Mouse (Mus musculus) NIH3T3 (cell line): ENCODE data around the gene Gm21985.
A peak's percentile ranks its signal among the peaks of the same experiment; 100 is the strongest.

ENCODE experiments used
- DNase-seq: peaks from one replicate; pipeline ENCODE4 v3.0.0-alpha.2; 2012; ENCODE audit warnings: low read depth

Gene Gm21985

DNA sequence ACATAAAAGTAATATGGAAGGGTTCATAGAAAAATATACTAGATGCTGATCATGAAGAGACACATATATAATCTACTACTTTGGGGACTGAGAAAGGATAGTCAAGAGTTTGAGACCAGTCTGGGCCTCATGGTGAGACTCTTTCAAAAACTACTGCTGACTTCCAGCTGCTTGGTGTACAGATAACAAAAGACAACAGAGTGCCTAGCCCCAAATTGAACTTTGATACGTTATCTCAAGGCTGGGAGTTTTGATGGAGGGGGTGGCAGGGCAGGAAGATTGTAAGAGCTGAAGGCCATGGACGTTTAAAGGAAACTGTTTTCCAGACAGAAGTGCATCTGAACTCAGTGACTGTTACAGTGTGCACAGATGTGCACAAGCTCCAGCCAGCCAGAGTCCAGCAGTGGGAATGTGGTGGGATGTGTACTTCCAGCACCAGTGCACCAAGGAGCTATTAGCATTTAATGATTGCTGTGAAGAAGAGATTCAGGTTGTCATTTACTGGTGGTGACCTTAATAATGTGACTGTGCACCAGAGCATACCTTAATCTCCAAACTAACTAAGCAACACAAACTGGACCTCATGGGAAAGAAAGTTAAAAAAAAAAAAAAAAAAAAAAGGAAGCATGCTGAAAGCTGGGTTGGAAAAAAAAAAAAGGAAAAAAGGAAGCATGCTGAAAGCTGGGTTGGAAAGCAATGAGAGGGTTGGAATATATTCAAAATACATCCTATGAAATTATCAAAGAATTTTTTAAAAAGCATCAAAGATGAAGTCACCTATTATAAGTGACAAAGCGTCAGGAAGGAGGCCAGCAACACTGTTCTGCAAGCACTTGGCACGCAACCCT is 66.2 kb downstream of the Gm21985 start:
- no peak for DNase-seq

DNA sequence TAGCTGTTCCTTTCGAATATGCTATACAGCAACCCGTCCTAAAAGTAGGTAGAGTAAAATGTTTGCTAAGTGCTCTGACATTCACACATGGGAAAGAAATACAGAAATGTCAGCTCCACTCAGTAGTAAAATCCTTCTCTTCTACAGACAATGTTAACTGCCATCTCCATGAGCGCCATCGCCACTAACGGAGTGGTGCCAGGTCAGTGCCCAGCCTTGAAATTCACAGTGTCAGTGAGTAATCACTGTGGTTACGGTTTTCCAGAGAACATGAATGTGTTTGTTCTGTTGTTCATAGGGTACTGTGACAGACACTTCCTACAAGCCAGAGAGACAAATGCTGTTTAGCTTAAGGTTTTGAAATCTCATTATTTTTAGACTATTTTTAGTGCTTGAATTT is 71.1 kb downstream of the Gm21985 start:
- no peak for DNase-seq

GRCm38 (mm10) chr2:112339736-112340135 is 73.6 kb downstream of the Gm21985 start:
- peak; percentile 27 for DNase-seq

- DNase-seq: peak; percentile 20
Measured at GRCm38 (mm10) chr2:112341117-112341516, 75.0 kb downstream of the Gm21985 start.

- no peak for DNase-seq
Measured at GRCm38 (mm10) chr2:112348246-112348645, 82.1 kb downstream of the Gm21985 start.

GRCm38 (mm10) chr2:112353685-112354455 is 87.8 kb downstream of the Gm21985 start:
- DNase-seq: no peak

GRCm38 (mm10) chr2:112359611-112360010 is 93.5 kb downstream of the Gm21985 start:
- DNase-seq: peak; percentile 80

GRCm38 (mm10) chr2:112360012-112360780 is 94.1 kb downstream of the Gm21985 start:
- DNase-seq: no peak

- no peak for DNase-seq
Measured at GRCm38 (mm10) chr2:112360781-112361169, 94.7 kb downstream of the Gm21985 start.

DNA sequence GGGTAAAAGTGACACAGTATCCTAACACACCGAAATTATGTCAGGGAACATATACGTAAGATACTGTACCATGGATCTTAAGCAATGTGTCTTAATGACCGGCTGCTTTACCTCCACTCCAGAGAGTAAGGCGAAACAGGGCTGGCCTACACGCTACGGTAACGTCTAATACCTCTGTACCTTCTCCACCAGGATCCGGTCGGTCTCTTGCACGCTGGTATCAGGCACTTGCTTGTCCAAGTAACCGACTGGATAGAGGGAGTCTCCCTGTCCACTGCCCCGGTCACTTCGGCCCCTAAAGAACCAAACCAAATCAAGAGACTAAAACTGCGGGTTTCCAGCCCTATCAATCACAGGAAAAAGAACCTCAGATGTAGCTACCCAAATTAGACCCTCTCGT is 101.1 kb downstream of the Gm21985 start:
- no peak for DNase-seq

DNA sequence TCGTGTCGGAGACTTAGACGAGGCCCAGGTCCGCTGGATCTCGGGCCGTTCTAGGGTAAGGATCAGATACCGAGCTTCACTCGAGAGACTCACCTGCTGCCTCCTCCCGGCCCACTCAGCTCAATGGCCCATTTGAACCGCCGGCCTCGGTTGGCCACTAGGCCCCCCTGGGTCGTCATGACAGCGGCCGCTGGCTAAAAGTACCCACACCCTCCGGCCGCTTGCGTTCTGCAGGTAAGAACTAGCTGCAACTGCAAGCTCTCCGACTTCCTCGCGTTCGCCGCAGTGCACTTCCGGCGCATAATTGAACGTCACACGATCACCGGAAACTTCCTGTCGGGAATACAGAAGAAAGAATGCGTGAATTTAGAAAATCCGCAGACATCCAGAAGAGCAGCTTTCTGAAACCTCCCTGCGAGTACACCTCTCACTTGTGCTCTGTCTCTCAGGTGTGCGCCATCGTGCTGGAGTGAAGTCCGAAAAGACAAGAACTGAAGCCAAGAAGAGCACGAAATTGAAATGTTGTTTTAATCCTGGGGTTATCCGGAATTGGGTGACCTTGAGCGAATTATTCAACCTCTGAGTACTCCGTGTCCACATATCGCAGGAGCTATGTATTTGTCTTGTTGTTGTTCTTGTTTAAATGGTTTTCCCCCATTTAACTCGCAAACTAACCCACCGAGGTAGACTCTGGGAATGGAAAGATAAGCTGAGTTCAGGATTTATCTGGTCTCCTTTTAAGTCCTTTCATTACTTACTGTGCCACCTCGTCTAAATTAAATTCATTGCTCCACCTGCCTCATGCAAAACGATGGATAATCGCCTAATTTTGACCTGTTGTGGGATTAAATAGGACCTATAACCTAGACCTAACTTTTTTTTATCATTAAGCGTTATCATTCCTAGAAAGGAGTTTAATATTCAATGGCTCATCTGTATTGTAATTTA is 101.9 kb downstream of the Gm21985 start, which contains the start of gene Emc4:
Emc4 (minus strand) TSS at position 302 of the 948 bp plus-strand sequence.
- peak; percentile 93 for DNase-seq

DNA sequence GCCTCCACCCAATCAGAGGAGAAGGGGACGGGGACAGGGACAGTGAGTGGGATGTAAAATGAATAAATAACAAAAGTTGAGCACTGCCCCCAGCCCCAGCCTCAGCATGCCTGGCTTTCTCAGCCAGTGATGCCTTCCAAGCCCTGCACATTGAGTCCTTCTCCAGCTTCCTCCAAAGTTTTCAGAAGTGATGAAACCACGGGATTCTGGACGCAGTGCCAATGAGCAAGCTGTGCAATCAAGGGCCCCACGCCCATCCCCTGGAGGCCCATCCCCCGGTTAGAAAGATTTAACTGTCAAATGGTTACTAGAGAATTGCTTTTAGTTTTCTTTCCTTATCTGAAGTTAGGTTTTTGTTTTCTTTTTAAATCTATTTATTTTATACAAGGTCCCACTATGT is 103.8 kb downstream of the Gm21985 start:
- DNase-seq: peak; percentile 90

- DNase-seq: peak; percentile 94
Measured at GRCm38 (mm10) chr2:112373141-112373540, 107.0 kb downstream of the Gm21985 start.

GRCm38 (mm10) chr2:112374610-112375009 is 108.5 kb downstream of the Gm21985 start:
- DNase-seq: no peak

DNA sequence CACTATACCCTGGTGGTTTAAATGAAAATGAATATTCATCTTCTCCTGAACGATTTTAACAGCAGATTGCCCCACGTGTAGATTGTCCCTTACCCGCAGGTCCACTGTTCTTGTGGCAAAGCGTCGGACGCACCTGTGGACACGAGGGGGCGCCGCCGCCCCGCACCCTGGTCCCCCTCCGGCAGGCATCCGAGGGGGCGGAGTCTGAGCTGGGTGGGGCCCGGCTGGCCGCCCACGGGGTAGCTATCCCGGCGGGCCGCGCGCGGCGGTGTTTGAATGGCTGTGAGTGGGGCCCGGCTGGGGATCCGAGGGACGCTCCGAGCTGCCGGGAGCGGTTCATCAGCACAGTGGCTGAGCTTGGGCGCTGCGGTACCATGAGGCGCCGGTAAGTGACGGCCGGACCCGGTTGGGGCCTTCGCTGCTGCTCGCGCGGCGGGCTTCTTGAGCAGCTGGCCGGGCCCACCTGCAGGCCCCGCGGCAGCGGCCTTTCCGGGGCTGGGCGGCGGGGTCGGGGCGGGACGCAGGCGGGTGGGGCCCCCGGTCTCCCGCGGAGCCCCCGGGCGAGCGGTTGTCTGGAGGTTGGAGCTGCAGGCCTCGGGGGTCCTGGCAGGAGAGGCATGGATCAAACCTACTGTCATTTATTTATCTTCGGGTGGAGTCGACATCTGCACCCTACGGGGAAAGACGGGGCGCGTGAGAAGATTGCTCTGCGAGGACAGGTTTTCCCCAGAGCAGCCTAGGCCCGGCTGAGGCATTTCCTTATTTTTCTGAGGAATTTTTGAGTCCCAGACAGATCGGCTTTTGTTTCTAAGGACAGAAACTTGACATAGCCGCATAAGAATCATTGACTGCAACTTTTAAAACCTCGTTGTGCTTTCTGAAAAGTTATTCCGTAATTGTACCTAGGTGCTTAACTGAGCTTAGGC is 113.1 kb downstream of the Gm21985 start, which contains the start of gene Katnbl1:
Katnbl1 (plus strand) TSS at position 239 of the 926 bp plus-strand sequence.
- DNase-seq: peak; percentile 98

DNA sequence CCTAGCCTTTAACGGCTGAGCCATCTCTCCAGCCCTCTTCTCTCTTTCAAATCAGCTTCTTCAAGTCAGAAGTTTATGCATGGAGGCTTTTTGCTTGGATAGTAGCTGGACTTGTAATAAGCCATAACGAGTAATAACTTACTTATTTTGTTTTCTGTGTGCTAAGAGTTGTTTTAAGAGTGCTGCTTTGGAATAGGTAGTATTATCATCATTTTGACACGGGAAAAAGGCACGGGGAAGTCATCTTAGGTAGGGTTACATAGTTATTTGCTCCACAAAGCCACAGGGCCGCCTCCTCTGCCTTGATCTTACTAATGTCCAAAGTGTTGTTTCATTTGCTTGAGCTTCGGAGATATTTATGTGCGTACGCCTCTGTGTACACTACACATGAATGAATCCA is 114.0 kb downstream of the Gm21985 start:
- no peak for DNase-seq

GRCm38 (mm10) chr2:112381219-112381618 is 115.1 kb downstream of the Gm21985 start:
- no peak for DNase-seq

DNA sequence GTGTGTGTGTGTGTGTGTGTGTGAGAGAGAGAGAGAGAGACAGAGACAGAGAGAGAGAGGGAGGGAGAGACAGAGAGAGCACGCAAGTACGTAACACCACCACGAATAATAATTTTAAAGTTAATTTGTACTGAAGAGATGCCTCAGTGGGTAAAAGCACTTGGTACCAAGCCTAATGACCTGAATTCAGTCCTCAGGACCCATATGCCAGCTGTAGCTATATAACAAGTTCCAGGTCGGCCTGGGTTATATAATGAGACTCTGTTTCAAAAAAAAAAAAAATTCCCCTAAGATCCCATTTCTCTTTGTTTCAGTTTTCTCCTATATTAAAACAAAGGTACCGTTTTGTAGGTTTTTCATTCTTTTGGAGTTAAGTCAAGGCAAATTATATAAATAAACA is 124.7 kb downstream of the Gm21985 start:
- DNase-seq: no peak

GRCm38 (mm10) chr2:112391346-112392000 is 125.4 kb downstream of the Gm21985 start:
- DNase-seq: peak; percentile 59
